Mouse (Mus musculus) stomach, postnatal 0 days (tissue): ENCODE results near the gene Xiap.

Source experiments
- CTCF ChIP-seq: IDR thresholded peaks from 2 replicates; pipeline ENCODE4 v1.5.1; 2016; ENCODE audit warnings: antibody characterized with exemption, low read depth, mild to moderate bottlenecking, moderate library complexity
- EP300 ChIP-seq: optimal IDR thresholded peaks from 2 replicates; pipeline ENCODE3; 2016; ENCODE audit warnings: antibody characterized with exemption

DNA sequence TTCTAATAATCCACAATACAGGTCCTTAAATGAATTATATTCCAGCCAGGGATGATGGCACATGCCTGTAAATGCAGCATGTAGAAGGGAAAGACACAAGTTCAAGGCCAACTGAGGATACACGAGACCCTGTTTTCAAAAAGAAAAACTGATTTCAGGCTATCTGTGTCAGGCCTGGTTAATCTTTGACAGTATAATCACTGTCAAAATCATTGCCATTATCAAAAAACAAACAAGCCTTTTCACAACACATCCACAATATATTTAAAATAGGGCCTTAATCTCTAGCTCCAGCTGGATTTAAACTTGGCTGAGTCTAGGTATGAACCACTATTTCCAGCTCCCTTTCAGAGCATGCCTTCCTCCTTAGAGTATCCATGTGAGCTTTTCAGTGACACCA lies 51.1 kb downstream of the Xiap start:
- TF ChIP-seq CTCF: no peak
- TF ChIP-seq EP300: no peak
